Mouse (Mus musculus): ENCODE data around the gene 1700010B08Rik. TPM values are rescaled to one million over a fixed set of nuclear protein-coding genes. Genes with fewer than 3 reads are reported as not detected.

The 1700010B08Rik gene
- not detected for polyA plus RNA-seq (2014; fragmentation: Illumina TruSeq; extraction: RNeasy Lipid Tissue Mini Kit (QIAGEN cat#74804))

DNA sequence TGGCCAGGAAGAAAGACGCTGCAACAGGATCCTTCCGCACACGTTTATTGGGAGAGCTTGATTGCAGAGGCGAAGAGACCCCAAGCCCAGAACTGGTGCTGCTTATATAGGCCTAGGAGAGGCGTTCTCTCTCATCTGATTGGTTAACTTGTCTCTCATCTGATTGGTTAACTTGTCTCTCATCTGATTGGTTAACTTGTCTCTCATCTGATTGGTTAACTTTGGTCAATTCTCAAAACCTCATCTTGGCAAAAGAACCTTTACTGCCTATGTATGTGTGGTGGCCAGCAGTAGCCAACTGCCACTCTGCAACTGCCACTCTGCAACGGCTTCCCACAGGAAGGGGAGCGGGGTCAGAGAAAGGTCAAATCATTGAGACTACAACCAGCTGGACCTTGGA is at the start of gene 1700010B08Rik:
Gene 1700010B08Rik (plus strand): TSS at position 301 of the 400 bp plus-strand sequence.

DNA sequence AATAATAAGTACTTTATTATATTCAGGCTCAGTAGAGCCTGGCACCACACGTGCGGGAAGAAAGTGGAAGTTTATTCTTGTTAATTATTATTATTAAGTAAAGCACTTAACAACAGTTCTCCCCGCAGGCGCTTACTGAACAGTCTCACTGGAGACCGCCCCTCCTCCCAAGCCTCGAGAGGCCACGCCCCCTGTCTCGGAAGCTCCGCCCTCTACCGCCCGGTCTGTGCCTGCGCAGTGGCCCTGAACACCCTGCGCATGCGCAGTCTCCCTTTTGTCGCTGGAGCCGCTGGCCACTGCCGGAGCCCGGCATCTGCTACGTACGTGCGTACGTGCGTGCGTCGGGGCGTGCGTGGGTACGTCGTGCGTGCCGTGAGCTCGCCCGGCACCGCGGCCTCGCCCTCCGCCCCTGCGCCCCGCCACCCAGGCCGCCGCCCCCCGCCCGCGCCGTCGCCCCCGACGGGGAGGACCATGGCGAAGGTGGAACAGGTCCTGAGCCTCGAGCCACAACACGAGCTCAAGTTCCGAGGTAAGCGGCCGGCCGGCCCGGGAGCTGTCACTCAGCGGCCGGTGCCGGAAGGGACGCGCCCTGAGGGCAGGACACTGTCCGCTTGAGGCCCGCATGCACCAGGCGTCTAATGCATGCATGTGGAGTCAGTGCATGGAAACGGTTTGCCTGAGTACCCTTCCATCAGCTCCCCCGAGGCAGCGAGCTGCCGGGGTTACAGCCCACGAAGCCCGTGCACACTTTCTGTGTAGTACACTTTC is 18.2 kb downstream of the 1700010B08Rik start, which contains the start of gene Vapb:
Gene Vapb (plus strand): TSS at position 290 of the 768 bp plus-strand sequence.

Other genes starting within 250 kb of the 1700010B08Rik start
- gene 1700021F07Rik, start 196.8 kb upstream of the 1700010B08Rik start, polyA plus RNA-seq (2014; fragmentation: Illumina TruSeq; extraction: RNeasy Lipid Tissue Mini Kit (QIAGEN cat#74804)) = not detected
- gene Ankrd60, start 141.1 kb upstream of the 1700010B08Rik start, polyA plus RNA-seq (2014; fragmentation: Illumina TruSeq; extraction: RNeasy Lipid Tissue Mini Kit (QIAGEN cat#74804)) = not detected
- gene Rab22a, start 59.7 kb upstream of the 1700010B08Rik start, polyA plus RNA-seq (2014; fragmentation: Illumina TruSeq; extraction: RNeasy Lipid Tissue Mini Kit (QIAGEN cat#74804)) = 35.4 TPM
- gene Vapb, start 18.1 kb downstream of the 1700010B08Rik start, polyA plus RNA-seq (2014; fragmentation: Illumina TruSeq; extraction: RNeasy Lipid Tissue Mini Kit (QIAGEN cat#74804)) = 125 TPM